Mouse (Mus musculus) small intestine, adult 2 months (tissue): ENCODE results near the gene Pls1.

Experiments
- CTCF ChIP-seq: fragments of 200-500 bp; IDR thresholded peaks from 2 replicates; pipeline ENCODE4 v1.5.1; 2012; ENCODE audit warnings: low read depth, mild to moderate bottlenecking, control low read depth, inconsistent platforms, low read length, moderate library complexity, mixed read lengths; ENCODE audit not compliant: insufficient replicate concordance, insufficient read length; ENCODE audit errors: extremely low read depth
- POLR2A ChIP-seq: fragments of 200-500 bp; IDR thresholded peaks from 2 replicates; pipeline ENCODE4 v1.6.1; 2012; ENCODE audit warnings: low read depth, mild to moderate bottlenecking, control low read depth, inconsistent platforms, low read length, moderate library complexity

GRCm38 (mm10) chr9:95762228-95762627 is 82.9 kb downstream of the Pls1 start:
- TF ChIP-seq CTCF = no peak
- TF ChIP-seq POLR2A = no peak
